Mouse (Mus musculus) embryonic facial prominence, embryonic 12.5 days (tissue): ENCODE results near the gene Dhdh. TPM values are rescaled to one million over a fixed set of nuclear protein-coding genes. Genes with fewer than 3 reads are reported as not detected.
"Not testable (repeated sequence)": the region's sequence is repeated elsewhere in the genome, so short reads cannot be mapped to it uniquely, and the experiment has no call there.

Experiments
- ATAC-seq: fragments of 200-750 bp; cut with Nextera tagmentation; 2 replicates; pipeline ENCODE4 v1.8.0; 2017; ENCODE audit not compliant: insufficient number of reproducible peaks, insufficient read depth, low FRiP score, low TSS enrichment
- H3K27ac ChIP-seq: fragments of 300-500 bp; sonication (generic); 2 replicates; pipeline ENCODE4 v1.5.1; 2016; ENCODE audit warnings: mild to moderate bottlenecking
- H3K27me3 ChIP-seq: fragments of 300-500 bp; sonication (generic); 2 replicates; pipeline ENCODE4 v1.6.1; 2016; ENCODE audit warnings: mild to moderate bottlenecking, moderate library complexity
- H3K36me3 ChIP-seq: fragments of 300-500 bp; sonication (generic); 2 replicates; pipeline ENCODE4 v1.6.1; 2016; ENCODE audit warnings: mild to moderate bottlenecking
- H3K4me1 ChIP-seq: fragments of 300-500 bp; sonication (generic); 2 replicates; pipeline ENCODE4 v1.6.1; 2016
- H3K4me2 ChIP-seq: fragments of 300-500 bp; sonication (generic); replicated peaks from 2 replicates; pipeline ENCODE4 v1.6.1; 2016; ENCODE audit warnings: mild to moderate bottlenecking, moderate library complexity
- H3K4me3 ChIP-seq: fragments of 300-500 bp; sonication (generic); 2 replicates; pipeline ENCODE4 v1.5.1; 2016; ENCODE audit warnings: mild to moderate bottlenecking
- H3K9ac ChIP-seq: fragments of 300-500 bp; sonication (generic); 2 replicates; pipeline ENCODE4 v1.6.1; 2016; ENCODE audit warnings: mild to moderate bottlenecking, moderate library complexity
- H3K9me3 ChIP-seq: fragments of 300-500 bp; sonication (generic); 2 replicates; pipeline ENCODE4 v1.6.1; 2016; ENCODE audit warnings: mild to moderate bottlenecking, moderate library complexity
- WGBS: fragments of 180-500 bp; shearing (Covaris S2); methylation state at CpG from one replicate; pipeline ENCODE4 v1.1.7; 2016; 5-methylcytosine and 5-hydroxymethylcytosine counted together
- polyA plus RNA-seq: library from polyadenylated mRNA; unstranded; fragments of >200 nt; fragmentation: Nextera tagmentation; extraction: Ambion mirVana; gene quantifications from 2 replicates; pipeline ENCODE4 v1.2.1, GENCODE M21; 2016

Dhdh gene
- polyA plus RNA-seq, 1 experiment from 2014 or later = 3.0 TPM

GRCm38 (mm10) chr7:45467090-45467670 lies 21.4 kb downstream of the Dhdh start:
- H3K4me3 ChIP-seq = peak overlapping the region; percentile 84
- no peaks in the 10 kb centered on the region for H3K9me3 ChIP-seq
- no peaks in the 10 kb centered on the region for H3K27me3 ChIP-seq
- peak overlapping the region; percentile 84 for H3K4me2 ChIP-seq
- H3K9ac ChIP-seq = no peak overlapping the region; the same call in 1 of the 2 replicates
- 31% methylated on average over 7 of the region's 7 CpGs for WGBS
- no peak for ATAC-seq
- H3K4me1 ChIP-seq = peaks cover 12% of the 10 kb centered on the region
- H3K36me3 ChIP-seq = peaks cover 27% of the 10 kb centered on the region
- no peak overlapping the region for H3K27ac ChIP-seq

GRCm38 (mm10) chr7:45466283-45467089 lies 22.1 kb downstream of the Dhdh start, which contains the start of gene Bax:
Gene Bax (minus strand): TSS chr7:45466898.
- Histone ChIP-seq H3K4me3 (peak within 1 kb of the TSS; percentile 84), H3K4me2 (peak within 1 kb of the TSS; percentile 84), H3K27ac (peak within 1 kb of the TSS; percentile 67), H3K36me3 (peaks cover 34% of the 10 kb centered on the region), H3K27me3 (no peaks in the 10 kb centered on the region), H3K9me3 (no peaks in the 10 kb centered on the region), H3K4me1 (peaks cover 12% of the 10 kb centered on the region), H3K9ac (peak within 1 kb of the TSS; percentile 86)
- ATAC-seq = peak; percentile 36
- WGBS = under 1% methylated on average over 58 of the region's 58 CpGs

- H3K27ac ChIP-seq = no peak overlapping the region
- H3K4me2 ChIP-seq = peak overlapping the region; percentile 84
- peak overlapping the region; percentile 84 for H3K4me3 ChIP-seq
- no peaks in the 10 kb centered on the region for H3K27me3 ChIP-seq
- H3K9ac ChIP-seq = peak overlapping the region; percentile 86
- WGBS = 82% methylated on average over 9 of the region's 9 CpGs
- H3K4me1 ChIP-seq = peaks cover 17% of the 10 kb centered on the region
- no peak for ATAC-seq
- H3K9me3 ChIP-seq = no peaks in the 10 kb centered on the region
- H3K36me3 ChIP-seq = peaks cover 35% of the 10 kb centered on the region
Observed at GRCm38 (mm10) chr7:45465549-45465948, 23.1 kb downstream of the Dhdh start.

GRCm38 (mm10) chr7:45465112-45465511 lies 23.5 kb downstream of the Dhdh start:
- H3K4me2 ChIP-seq = no peak overlapping the region

GRCm38 (mm10) chr7:45463987-45464778 lies 24.4 kb downstream of the Dhdh start:
- WGBS = 95% methylated on average over 7 of the region's 7 CpGs
- no peaks in the 10 kb centered on the region for H3K27me3 ChIP-seq
- H3K36me3 ChIP-seq = peaks cover 35% of the 10 kb centered on the region
- no peak for ATAC-seq
- peaks cover 22% of the 10 kb centered on the region for H3K4me1 ChIP-seq
- no peak overlapping the region for H3K9ac ChIP-seq
- no peak overlapping the region for H3K4me3 ChIP-seq
- H3K4me2 ChIP-seq = no peak overlapping the region
- no peak overlapping the region for H3K27ac ChIP-seq
- H3K9me3 ChIP-seq = no peaks in the 10 kb centered on the region

More at GRCm38 (mm10) chr7:45465112-45465511, 23.5 kb downstream of the Dhdh start:
- ATAC-seq = no peak
- 94% methylated on average over 12 of the region's 12 CpGs for WGBS
- peak overlapping the region; percentile 84 for H3K4me3 ChIP-seq
- H3K9me3 ChIP-seq = no peaks in the 10 kb centered on the region
- no peak overlapping the region for H3K27ac ChIP-seq
- no peaks in the 10 kb centered on the region for H3K27me3 ChIP-seq
- peaks cover 35% of the 10 kb centered on the region for H3K36me3 ChIP-seq
- H3K9ac ChIP-seq = peak overlapping the region; percentile 86; the same call in 1 of the 2 replicates
- peaks cover 22% of the 10 kb centered on the region for H3K4me1 ChIP-seq

- ATAC-seq, H3K27ac ChIP-seq, H3K27me3 ChIP-seq, H3K9me3 ChIP-seq, H3K4me3 ChIP-seq, H3K9ac ChIP-seq, H3K4me2 ChIP-seq: not testable (repeated sequence)
- 80% methylated on average over 4 of the region's 4 CpGs for WGBS
- Histone ChIP-seq H3K36me3 (peaks cover 40% of the 10 kb centered on the region), H3K4me1 (peaks cover 27% of the 10 kb centered on the region)
Observed at GRCm38 (mm10) chr7:45462868-45463267, 25.7 kb downstream of the Dhdh start.

- H3K27ac ChIP-seq = no peak overlapping the region
Observed at GRCm38 (mm10) chr7:45462325-45462724, 26.3 kb downstream of the Dhdh start.

GRCm38 (mm10) chr7:45461781-45462180 lies 26.8 kb downstream of the Dhdh start:
- Histone ChIP-seq H3K4me1 (peaks cover 36% of the 10 kb centered on the region), H3K27me3 (no peaks in the 10 kb centered on the region), H3K9me3 (no peaks in the 10 kb centered on the region), H3K9ac (no peak overlapping the region), H3K4me2 (no peak overlapping the region), H3K27ac (peak overlapping the region; percentile 80), H3K4me3 (no peak overlapping the region), H3K36me3 (peaks cover 51% of the 10 kb centered on the region)
- ATAC-seq = no peak
- 89% methylated on average over 4 of the region's 4 CpGs for WGBS

More at GRCm38 (mm10) chr7:45462325-45462724, 26.3 kb downstream of the Dhdh start:
- Histone ChIP-seq H3K4me3 (no peak overlapping the region), H3K9ac (no peak overlapping the region), H3K4me1 (peaks cover 32% of the 10 kb centered on the region), H3K4me2 (no peak overlapping the region), H3K9me3 (no peaks in the 10 kb centered on the region), H3K27me3 (no peaks in the 10 kb centered on the region), H3K36me3 (peaks cover 45% of the 10 kb centered on the region)
- 84% methylated on average over 4 of the region's 4 CpGs for WGBS
- no peak for ATAC-seq

GRCm38 (mm10) chr7:45461326-45461725 lies 27.3 kb downstream of the Dhdh start:
- Histone ChIP-seq H3K9ac (no peak overlapping the region), H3K4me1 (peaks cover 36% of the 10 kb centered on the region), H3K27me3 (no peaks in the 10 kb centered on the region), H3K4me3 (no peak overlapping the region), H3K27ac (peak overlapping the region; percentile 80), H3K9me3 (no peaks in the 10 kb centered on the region), H3K4me2 (no peak overlapping the region; the same call in 1 of the 2 replicates), H3K36me3 (peaks cover 52% of the 10 kb centered on the region)
- no peak for ATAC-seq
- WGBS = 63% methylated on average over 4 of the region's 5 CpGs

- Histone ChIP-seq H3K4me3 (peak overlapping the region; percentile 9; the same call in 1 of the 2 replicates), H3K4me2 (no peak overlapping the region; the same call in none of the 2 replicates), H3K9me3 (no peaks in the 10 kb centered on the region), H3K36me3 (peaks cover 56% of the 10 kb centered on the region), H3K27me3 (no peaks in the 10 kb centered on the region), H3K9ac (peak overlapping the region; percentile 19), H3K4me1 (peaks cover 33% of the 10 kb centered on the region), H3K27ac (peak overlapping the region; percentile 80)
- no peak for ATAC-seq
- WGBS = 25% methylated on average over 13 of the region's 13 CpGs
Observed at GRCm38 (mm10) chr7:45460860-45461314, 27.7 kb downstream of the Dhdh start.

GRCm38 (mm10) chr7:45460377-45460776 lies 28.2 kb downstream of the Dhdh start:
- Histone ChIP-seq H3K9me3 (no peaks in the 10 kb centered on the region), H3K9ac (no peak overlapping the region; the same call in 1 of the 2 replicates), H3K27me3 (no peaks in the 10 kb centered on the region), H3K27ac (peak overlapping the region; percentile 80), H3K4me3 (peak overlapping the region; percentile 89), H3K36me3 (peaks cover 61% of the 10 kb centered on the region), H3K4me1 (peaks cover 28% of the 10 kb centered on the region), H3K4me2 (peak overlapping the region; percentile 43)
- WGBS = 74% methylated on average over 7 of the region's 7 CpGs
- no peak for ATAC-seq
